Mouse (Mus musculus) C2C12 (cell line): ENCODE results near the gene Fermt1.

Experiments
- CTCF ChIP-seq: IDR thresholded peaks from one replicate; pipeline ENCODE4 v1.5.1; 2011; ENCODE audit not compliant: control insufficient read depth, insufficient read depth, insufficient read length
- MAX ChIP-seq: IDR thresholded peaks from one replicate; pipeline ENCODE4 v1.6.1; 2011; ENCODE audit warnings: mild to moderate bottlenecking, control low read depth
- MYOG ChIP-seq: IDR thresholded peaks from one replicate; pipeline ENCODE4 v1.6.1; 2011; ENCODE audit not compliant: control insufficient read depth, insufficient read length; ENCODE audit errors: extremely low read depth
- USF1 ChIP-seq: IDR thresholded peaks from one replicate; pipeline ENCODE4 v1.6.1; 2011; ENCODE audit warnings: low read depth, mild to moderate bottlenecking, control low read depth, moderate library complexity

DNA sequence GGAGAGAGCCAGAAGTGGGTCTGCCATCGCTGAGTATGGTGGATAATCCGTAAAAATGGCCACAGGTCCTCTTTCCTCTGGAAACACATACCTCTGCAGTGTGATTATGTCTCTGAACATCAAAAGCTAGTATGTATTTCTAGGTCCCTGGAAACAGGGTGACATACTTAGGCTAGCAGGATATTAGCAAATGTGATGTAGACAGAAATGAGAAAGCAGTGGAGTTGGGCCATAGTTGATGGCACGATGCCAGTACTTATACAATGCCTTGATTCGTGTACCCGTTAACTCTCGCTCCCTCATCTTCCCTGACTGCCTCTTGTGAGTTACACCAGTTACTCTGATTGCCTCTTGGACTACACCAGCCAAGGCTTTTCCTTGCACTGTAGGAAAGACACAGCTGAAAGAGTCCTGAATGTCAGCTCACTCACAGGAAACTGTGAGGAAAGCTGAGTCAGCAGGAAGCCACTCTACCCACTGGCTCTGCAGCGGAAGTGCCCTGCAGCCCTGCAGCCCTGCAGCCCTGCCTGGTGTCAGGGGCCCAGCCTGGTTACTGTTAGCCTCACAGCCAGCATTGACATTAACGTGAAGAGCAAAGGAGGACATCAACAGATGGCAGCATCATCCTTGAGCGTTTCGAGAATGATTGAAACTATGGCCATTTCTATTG, 71.9 kb downstream of the Fermt1 start:
- TF ChIP-seq USF1: no peak
- TF ChIP-seq CTCF: no peak
- no peak for TF ChIP-seq MAX
- no peak for TF ChIP-seq MYOG
